Mouse (Mus musculus) forebrain, embryonic 10.5 days (tissue): ENCODE measurements at regions not wholly inside any gene's neighbourhood (a gene's known extent, or its start where the extent isn't known, plus 50 kb on each side); places are given as distances from the start of the nearest gene placed in this dataset.

ENCODE experiments used
- DNase-seq: peaks from one replicate; pipeline ENCODE4 v3.0.0-alpha.2; 2017; ENCODE audit warnings: low spot score; ENCODE audit errors: extremely low spot score
- H3K27ac ChIP-seq: fragments of 300-500 bp; sonication (generic); 2 replicates; pipeline ENCODE4 v1.5.1; 2016; ENCODE audit warnings: mild to moderate bottlenecking
- H3K27me3 ChIP-seq: fragments of 300-500 bp; sonication (generic); 2 replicates; pipeline ENCODE4 v1.6.1; 2016; ENCODE audit warnings: mild to moderate bottlenecking; ENCODE audit not compliant: poor library complexity, severe bottlenecking
- H3K36me3 ChIP-seq: fragments of 300-500 bp; sonication (generic); replicated peaks from 2 replicates; pipeline ENCODE4 v1.6.1; 2016; ENCODE audit warnings: mild to moderate bottlenecking, moderate library complexity
- H3K4me1 ChIP-seq: fragments of 300-500 bp; sonication (generic); 2 replicates; pipeline ENCODE4 v1.6.1; 2016
- H3K4me3 ChIP-seq: fragments of 300-500 bp; sonication (generic); 2 replicates; pipeline ENCODE4 v1.5.1; 2016; ENCODE audit warnings: mild to moderate bottlenecking, moderate library complexity
- H3K9me3 ChIP-seq: fragments of 300-500 bp; sonication (generic); 2 replicates; pipeline ENCODE4 v1.6.1; 2016; ENCODE audit warnings: mild to moderate bottlenecking, moderate library complexity
- WGBS: fragments of 180-500 bp; shearing (Covaris S2); methylation state at CpG from one replicate; pipeline ENCODE4 v1.1.7; 2016; 5-methylcytosine and 5-hydroxymethylcytosine counted together

- 90% methylated on average over 1 of the region's 1 CpGs for WGBS
- no peaks in the 10 kb centered on the region for H3K27me3 ChIP-seq
- no peaks in the 10 kb centered on the region for H3K9me3 ChIP-seq
- H3K4me1 ChIP-seq, result peaks cover 7% of the 10 kb centered on the region
- H3K4me3 ChIP-seq, result no peak overlapping the region
- no peak for DNase-seq
- H3K36me3 ChIP-seq, result no peaks in the 10 kb centered on the region
- no peak overlapping the region for H3K27ac ChIP-seq
Measured at GRCm38 (mm10) chr3:148413027-148413426, 577.3 kb downstream of the Adgrl2 start.

GRCm38 (mm10) chr3:148412191-148412590 is 578.2 kb downstream of the Adgrl2 start:
- no peak overlapping the region for H3K27ac ChIP-seq
- H3K36me3 ChIP-seq, result no peaks in the 10 kb centered on the region
- H3K4me3 ChIP-seq, result no peak overlapping the region
- 89% methylated on average over 1 of the region's 1 CpGs for WGBS
- no peak for DNase-seq
- no peaks in the 10 kb centered on the region for H3K27me3 ChIP-seq
- H3K9me3 ChIP-seq, result no peaks in the 10 kb centered on the region
- H3K4me1 ChIP-seq, result no peaks in the 10 kb centered on the region

- no peak for DNase-seq
- H3K36me3 ChIP-seq, result no peaks in the 10 kb centered on the region
- peaks cover 7% of the 10 kb centered on the region; the same call in 1 of the 2 replicates for H3K4me1 ChIP-seq
- H3K4me3 ChIP-seq, result no peak overlapping the region
- no peaks in the 10 kb centered on the region for H3K27me3 ChIP-seq
- H3K27ac ChIP-seq, result no peak overlapping the region
- 38% methylated on average over 7 of the region's 7 CpGs for WGBS
- H3K9me3 ChIP-seq, result no peaks in the 10 kb centered on the region
Measured at GRCm38 (mm10) chr3:148398349-148398748, 592.0 kb downstream of the Adgrl2 start.

- no peaks in the 10 kb centered on the region for H3K27me3 ChIP-seq
- DNase-seq, result no peak
- WGBS, result 90% methylated on average over 6 of the region's 6 CpGs
- H3K36me3 ChIP-seq, result no peaks in the 10 kb centered on the region
- no peak overlapping the region for H3K27ac ChIP-seq
- peaks cover 8% of the 10 kb centered on the region for H3K4me1 ChIP-seq
- H3K4me3 ChIP-seq, result no peak overlapping the region
- H3K9me3 ChIP-seq, result peaks cover 9% of the 10 kb centered on the region
Measured at GRCm38 (mm10) chr3:148387550-148387949, 602.8 kb downstream of the Adgrl2 start.

GRCm38 (mm10) chr3:148385712-148386111 is 604.6 kb downstream of the Adgrl2 start:
- peaks cover 6% of the 10 kb centered on the region for H3K4me1 ChIP-seq
- 94% methylated on average over 7 of the region's 7 CpGs for WGBS
- no peaks in the 10 kb centered on the region for H3K36me3 ChIP-seq
- H3K27ac ChIP-seq, result no peak overlapping the region
- H3K4me3 ChIP-seq, result no peak overlapping the region
- DNase-seq, result no peak
- peaks cover 9% of the 10 kb centered on the region for H3K9me3 ChIP-seq
- no peaks in the 10 kb centered on the region for H3K27me3 ChIP-seq

- DNase-seq, result no peak
- Histone ChIP-seq H3K27ac (no peak overlapping the region), H3K4me1 (no peaks in the 10 kb centered on the region), H3K27me3 (no peaks in the 10 kb centered on the region), H3K9me3 (peaks cover 9% of the 10 kb centered on the region), H3K4me3 (no peak overlapping the region), H3K36me3 (no peaks in the 10 kb centered on the region)
- 85% methylated on average over 1 of the region's 1 CpGs for WGBS
Measured at GRCm38 (mm10) chr3:148381057-148381456, 609.3 kb downstream of the Adgrl2 start.

GRCm38 (mm10) chr3:148363331-148363730 is 627.0 kb downstream of the Adgrl2 start:
- H3K4me3 ChIP-seq, result no peak overlapping the region
- no peak for DNase-seq
- H3K27ac ChIP-seq, result no peak overlapping the region
- WGBS, result 94% methylated on average over 5 of the region's 5 CpGs
- H3K9me3 ChIP-seq, result no peaks in the 10 kb centered on the region
- no peaks in the 10 kb centered on the region for H3K27me3 ChIP-seq
- H3K4me1 ChIP-seq, result 0 out of 2 replicates have a peak, but pooled peaks cover 5% of the 10 kb centered on the region
- no peaks in the 10 kb centered on the region for H3K36me3 ChIP-seq

GRCm38 (mm10) chr3:148362453-148362864 is 627.9 kb downstream of the Adgrl2 start:
- Histone ChIP-seq H3K36me3 (no peaks in the 10 kb centered on the region), H3K27ac (no peak overlapping the region), H3K9me3 (no peaks in the 10 kb centered on the region), H3K4me1 (0 out of 2 replicates have a peak, but pooled peaks cover 5% of the 10 kb centered on the region), H3K27me3 (no peaks in the 10 kb centered on the region), H3K4me3 (no peak overlapping the region)
- WGBS, result 57% methylated on average over 2 of the region's 2 CpGs
- DNase-seq, result no peak

GRCm38 (mm10) chr3:148343633-148344361 is 646.6 kb downstream of the Adgrl2 start:
- H3K9me3 ChIP-seq, result no peaks in the 10 kb centered on the region
- peak overlapping the region; percentile 20; the same call in 1 of the 2 replicates for H3K4me3 ChIP-seq
- H3K4me1 ChIP-seq, result peaks cover 23% of the 10 kb centered on the region
- DNase-seq, result peak; percentile 69
- no peaks in the 10 kb centered on the region for H3K36me3 ChIP-seq
- H3K27me3 ChIP-seq, result peaks cover 15% of the 10 kb centered on the region
- WGBS, result 2% methylated on average over 10 of the region's 10 CpGs
- H3K27ac ChIP-seq, result peak overlapping the region; percentile 87

- Histone ChIP-seq H3K27me3 (peaks cover 15% of the 10 kb centered on the region), H3K4me1 (peaks cover 23% of the 10 kb centered on the region), H3K9me3 (no peaks in the 10 kb centered on the region), H3K36me3 (no peaks in the 10 kb centered on the region), H3K4me3 (peak overlapping the region; percentile 20; the same call in 1 of the 2 replicates), H3K27ac (peak overlapping the region; percentile 87)
- DNase-seq, result peak; percentile 67
- WGBS, result 2% methylated on average over 3 of the region's 3 CpGs
Measured at GRCm38 (mm10) chr3:148343256-148343632, 647.1 kb downstream of the Adgrl2 start.

GRCm38 (mm10) chr3:148339258-148339657 is 651.1 kb downstream of the Adgrl2 start:
- Histone ChIP-seq H3K27me3 (peaks cover 15% of the 10 kb centered on the region), H3K27ac (no peak overlapping the region), H3K4me1 (peaks cover 36% of the 10 kb centered on the region), H3K36me3 (no peaks in the 10 kb centered on the region), H3K4me3 (no peak overlapping the region), H3K9me3 (no peaks in the 10 kb centered on the region)
- 92% methylated on average over 2 of the region's 2 CpGs for WGBS
- no peak for DNase-seq

- Histone ChIP-seq H3K9me3 (no peaks in the 10 kb centered on the region), H3K27me3 (peaks cover 13% of the 10 kb centered on the region), H3K36me3 (no peaks in the 10 kb centered on the region), H3K27ac (0 out of 2 replicates have a peak overlapping the region, but pooled peaks have one; percentile 66), H3K4me3 (no peak overlapping the region), H3K4me1 (peaks cover 15% of the 10 kb centered on the region)
- peak; percentile 22 for DNase-seq
- 55% methylated on average over 6 of the region's 6 CpGs for WGBS
Measured at GRCm38 (mm10) chr3:148336640-148337039, 653.7 kb downstream of the Adgrl2 start.

- Histone ChIP-seq H3K27me3 (peaks cover 10% of the 10 kb centered on the region; the same call in 1 of the 2 replicates), H3K4me1 (peaks cover 15% of the 10 kb centered on the region), H3K27ac (peak overlapping the region; percentile 66), H3K4me3 (no peak overlapping the region), H3K36me3 (no peaks in the 10 kb centered on the region), H3K9me3 (no peaks in the 10 kb centered on the region)
- DNase-seq, result peak; percentile 35
- WGBS, result 64% methylated on average over 15 of the region's 15 CpGs
Measured at GRCm38 (mm10) chr3:148336091-148336511, 654.3 kb downstream of the Adgrl2 start.
